Mouse (Mus musculus): Measurements from ENCODE around the gene Hs1bp3. TPM values are rescaled to one million over a fixed set of nuclear protein-coding genes. Genes with fewer than 3 reads are reported as not detected.

The Hs1bp3 gene
- polyA plus RNA-seq, 1 experiment, result not detected

- 89% methylated on average over 9 of the region's 9 CpGs for WGBS
- H3K4me3 ChIP-seq (ENCODE audit: insufficient read depth, low read depth, low read length), result no peak overlapping the region
- H3K27ac ChIP-seq (ENCODE audit: insufficient read depth, low read depth, low read length), result no peak overlapping the region
- H3K4me1 ChIP-seq (ENCODE audit: control insufficient read depth, insufficient read depth, low read length), result peaks cover 5% of the 10 kb centered on the region; the same call in 1 of the 2 replicates
- no peak for TF ChIP-seq POLR2A (IDR thresholded peaks at IDR 0.05; ENCODE audit: insufficient read depth, low read depth, low read length)
Observed at GRCm38 (mm10) chr12:8377955-8378620, 64.9 kb downstream of the Hs1bp3 start.

GRCm38 (mm10) chr12:8379795-8380521 lies 66.7 kb downstream of the Hs1bp3 start:
- peaks cover 5% of the 10 kb centered on the region; the same call in 1 of the 2 replicates for H3K4me1 ChIP-seq (ENCODE audit: control insufficient read depth, insufficient read depth, low read length)
- H3K27ac ChIP-seq (ENCODE audit: insufficient read depth, low read depth, low read length), result no peak overlapping the region
- TF ChIP-seq CTCF (IDR thresholded peaks at IDR 0.05; ENCODE audit: insufficient read depth, low read depth, low read length) (no peak), POLR2A (IDR thresholded peaks at IDR 0.05; ENCODE audit: insufficient read depth, low read depth, low read length) (no peak)
- 54% methylated on average over 8 of the region's 8 CpGs for WGBS
- no peak overlapping the region for H3K4me3 ChIP-seq (ENCODE audit: insufficient read depth, low read depth, low read length)

- H3K27ac ChIP-seq (ENCODE audit: insufficient read depth, low read depth, low read length), result no peak overlapping the region
- no peak for TF ChIP-seq POLR2A (IDR thresholded peaks at IDR 0.05; ENCODE audit: insufficient read depth, low read depth, low read length)
- TF ChIP-seq CTCF (IDR thresholded peaks at IDR 0.05; ENCODE audit: insufficient read depth, low read depth, low read length), result no peak
- WGBS, result 76% methylated on average over 9 of the region's 9 CpGs
- peaks cover 5% of the 10 kb centered on the region; the same call in 1 of the 2 replicates for H3K4me1 ChIP-seq (ENCODE audit: control insufficient read depth, insufficient read depth, low read length)
- H3K4me3 ChIP-seq (ENCODE audit: insufficient read depth, low read depth, low read length), result no peak overlapping the region
Observed at GRCm38 (mm10) chr12:8380944-8381343, 67.7 kb downstream of the Hs1bp3 start.

GRCm38 (mm10) chr12:8381940-8382339 lies 68.7 kb downstream of the Hs1bp3 start:
- H3K27ac ChIP-seq (ENCODE audit: insufficient read depth, low read depth, low read length), result no peak overlapping the region
- H3K4me1 ChIP-seq (ENCODE audit: control insufficient read depth, insufficient read depth, low read length), result peaks cover 10% of the 10 kb centered on the region; the same call in 1 of the 2 replicates
- TF ChIP-seq CTCF (IDR thresholded peaks at IDR 0.05; ENCODE audit: insufficient read depth, low read depth, low read length) (no peak), POLR2A (IDR thresholded peaks at IDR 0.05; ENCODE audit: insufficient read depth, low read depth, low read length) (no peak)
- WGBS, result 91% methylated on average over 2 of the region's 2 CpGs
- no peak overlapping the region for H3K4me3 ChIP-seq (ENCODE audit: insufficient read depth, low read depth, low read length)

GRCm38 (mm10) chr12:8383822-8384221 lies 70.6 kb downstream of the Hs1bp3 start:
- no peak overlapping the region for H3K4me3 ChIP-seq (ENCODE audit: insufficient read depth, low read depth, low read length)
- TF ChIP-seq POLR2A (IDR thresholded peaks at IDR 0.05; ENCODE audit: insufficient read depth, low read depth, low read length) (no peak), CTCF (IDR thresholded peaks at IDR 0.05; ENCODE audit: insufficient read depth, low read depth, low read length) (no peak)
- 93% methylated on average over 6 of the region's 6 CpGs for WGBS
- peaks cover 12% of the 10 kb centered on the region; the same call in 1 of the 2 replicates for H3K4me1 ChIP-seq (ENCODE audit: control insufficient read depth, insufficient read depth, low read length)
- H3K27ac ChIP-seq (ENCODE audit: insufficient read depth, low read depth, low read length), result no peak overlapping the region

GRCm38 (mm10) chr12:8386451-8387011 lies 73.3 kb downstream of the Hs1bp3 start:
- Histone ChIP-seq H3K4me3 (ENCODE audit: insufficient read depth, low read depth, low read length) (no peak overlapping the region), H3K27ac (ENCODE audit: insufficient read depth, low read depth, low read length) (no peak overlapping the region), H3K4me1 (ENCODE audit: control insufficient read depth, insufficient read depth, low read length) (peaks cover 7% of the 10 kb centered on the region; the same call in 1 of the 2 replicates)
- TF ChIP-seq POLR2A (IDR thresholded peaks at IDR 0.05; ENCODE audit: insufficient read depth, low read depth, low read length), result no peak
- 52% methylated on average over 6 of the region's 6 CpGs for WGBS

GRCm38 (mm10) chr12:8387281-8387680 lies 74.0 kb downstream of the Hs1bp3 start:
- no peak overlapping the region for H3K4me3 ChIP-seq (ENCODE audit: insufficient read depth, low read depth, low read length)
- TF ChIP-seq CTCF (IDR thresholded peaks at IDR 0.05; ENCODE audit: insufficient read depth, low read depth, low read length) (no peak), POLR2A (IDR thresholded peaks at IDR 0.05; ENCODE audit: insufficient read depth, low read depth, low read length) (no peak)
- WGBS, result 92% methylated on average over 1 of the region's 1 CpGs
- peaks cover 7% of the 10 kb centered on the region; the same call in 1 of the 2 replicates for H3K4me1 ChIP-seq (ENCODE audit: control insufficient read depth, insufficient read depth, low read length)
- no peak overlapping the region for H3K27ac ChIP-seq (ENCODE audit: insufficient read depth, low read depth, low read length)

GRCm38 (mm10) chr12:8388529-8389414 lies 75.5 kb downstream of the Hs1bp3 start:
- H3K4me1 ChIP-seq (ENCODE audit: control insufficient read depth, insufficient read depth, low read length), result peaks cover 7% of the 10 kb centered on the region; the same call in 1 of the 2 replicates
- H3K4me3 ChIP-seq (ENCODE audit: insufficient read depth, low read depth, low read length), result no peak overlapping the region
- no peak for TF ChIP-seq POLR2A (IDR thresholded peaks at IDR 0.05; ENCODE audit: insufficient read depth, low read depth, low read length)
- 70% methylated on average over 4 of the region's 4 CpGs for WGBS
- H3K27ac ChIP-seq (ENCODE audit: insufficient read depth, low read depth, low read length), result no peak overlapping the region
